Mouse (Mus musculus) forebrain, embryonic 11.5 days (tissue): ENCODE measurements around the gene Klhl11. TPM values are rescaled to one million over a fixed set of nuclear protein-coding genes. Genes with fewer than 3 reads are reported as not detected.

Source experiments
- ATAC-seq: fragments of 200-750 bp; cut with Nextera tagmentation; replicated peaks from 2 replicates; pipeline ENCODE4 v1.8.0; 2017; ENCODE audit warnings: moderate TSS enrichment; ENCODE audit not compliant: low FRiP score
- DNase-seq: peaks from one replicate; pipeline ENCODE4 v3.0.0-alpha.2; 2017; ENCODE audit warnings: low spot score
- H3K27ac ChIP-seq: fragments of 300-500 bp; sonication (generic); 2 replicates; pipeline ENCODE4 v1.5.1; 2014; ENCODE audit warnings: low read depth, low read length
- H3K27me3 ChIP-seq: fragments of 300-500 bp; sonication (generic); 2 replicates; pipeline ENCODE4 v1.6.1; 2014; ENCODE audit warnings: mild to moderate bottlenecking, low read length, mixed read lengths; ENCODE audit not compliant: control insufficient read depth, insufficient read depth
- H3K36me3 ChIP-seq: fragments of 300-500 bp; sonication (generic); 2 replicates; pipeline ENCODE4 v1.6.1; 2014; ENCODE audit warnings: mild to moderate bottlenecking, low read length, moderate library complexity, mixed read lengths; ENCODE audit not compliant: control insufficient read depth, insufficient read depth
- H3K4me1 ChIP-seq: fragments of 300-500 bp; sonication (generic); replicated peaks from 2 replicates; pipeline ENCODE4 v1.6.1; 2014; ENCODE audit warnings: low read length, mixed read lengths; ENCODE audit not compliant: control insufficient read depth, insufficient read depth
- H3K4me2 ChIP-seq: fragments of 300-500 bp; sonication (generic); 2 replicates; pipeline ENCODE4 v1.6.1; 2014; ENCODE audit warnings: low read depth, mild to moderate bottlenecking, low read length, moderate library complexity, mixed read lengths; ENCODE audit not compliant: severe bottlenecking
- H3K4me3 ChIP-seq: fragments of 300-500 bp; sonication (generic); 2 replicates; pipeline ENCODE4 v1.5.1; 2014; ENCODE audit warnings: low read depth, low read length
- H3K9ac ChIP-seq: fragments of 300-500 bp; sonication (generic); 2 replicates; pipeline ENCODE4 v1.6.1; 2014; ENCODE audit warnings: low read length
- H3K9me3 ChIP-seq: fragments of 300-500 bp; sonication (generic); 2 replicates; pipeline ENCODE4 v1.6.1; 2016; ENCODE audit warnings: low read length, mixed read lengths; ENCODE audit not compliant: control insufficient read depth
- WGBS: fragments of 180-500 bp; shearing (Covaris S2); extraction: QIAGEN DNeasy Blood & Tissue Kit; methylation state at CpG from one replicate; pipeline ENCODE4 v1.1.7; 2014; 5-methylcytosine and 5-hydroxymethylcytosine counted together
- polyA plus RNA-seq: library from polyadenylated mRNA; unstranded; fragments of >200 nt; fragmentation: Nextera tagmentation; extraction: Ambion mirVana; gene quantifications from 2 replicates; pipeline ENCODE4 v1.2.1, GENCODE M21; 2014

Gene Klhl11
- polyA plus RNA-seq, 1 experiment from 2014 or later: 15.7 TPM

DNA sequence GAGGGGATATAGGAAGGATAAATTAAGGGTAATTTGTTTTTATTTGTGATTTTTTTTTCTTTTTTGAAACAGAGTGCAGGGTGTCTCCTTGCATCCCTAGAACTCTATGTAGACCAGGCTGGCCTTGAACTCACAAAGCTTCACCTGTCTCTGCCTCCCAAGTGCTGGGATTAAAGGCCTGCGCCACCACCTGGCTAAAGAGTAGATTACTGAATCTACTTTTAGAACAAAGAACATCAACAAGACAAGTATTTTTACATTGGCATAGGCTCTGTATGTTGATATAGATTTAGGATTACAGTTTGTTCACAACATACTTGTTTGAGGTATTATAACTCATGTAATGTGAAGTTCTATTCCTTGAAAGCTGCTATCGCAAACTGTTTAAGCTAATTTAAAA, 38.0 kb upstream of the Klhl11 start:
- WGBS: 94% methylated on average over 2 of the region's 2 CpGs
- peaks cover 23% of the 10 kb centered on the region; the same call in 1 of the 2 replicates for H3K36me3 ChIP-seq
- H3K27me3 ChIP-seq: no peaks in the 10 kb centered on the region
- no peak overlapping the region for H3K4me3 ChIP-seq
- H3K4me1 ChIP-seq: no peaks in the 10 kb centered on the region
- ATAC-seq: no peak
- no peak for DNase-seq
- no peak overlapping the region for H3K9ac ChIP-seq
- H3K9me3 ChIP-seq: no peaks in the 10 kb centered on the region
- H3K27ac ChIP-seq: no peak overlapping the region
- no peak overlapping the region for H3K4me2 ChIP-seq

DNA sequence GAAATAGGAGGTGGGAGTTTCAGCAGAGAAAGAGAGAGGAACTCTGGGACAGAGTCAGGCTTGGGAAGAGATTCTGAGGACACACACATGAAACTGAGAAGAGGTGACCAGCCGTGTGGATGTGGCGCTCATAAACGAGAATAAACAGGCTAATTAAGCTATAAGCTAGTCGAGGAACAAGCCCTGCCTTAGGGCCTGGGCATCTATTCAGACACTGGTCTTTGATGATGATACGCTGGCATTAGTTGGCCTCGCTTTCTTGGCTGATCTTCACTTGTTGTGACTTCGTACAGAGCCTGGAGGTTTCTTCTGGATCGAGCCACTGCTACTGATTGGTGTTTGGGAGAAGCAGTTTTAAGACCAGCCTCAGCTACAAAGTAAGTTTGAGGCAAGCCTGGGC, 33.5 kb upstream of the Klhl11 start:
- no peaks in the 10 kb centered on the region for H3K4me1 ChIP-seq
- ATAC-seq (no peak), DNase-seq (no peak)
- no peak overlapping the region for H3K27ac ChIP-seq
- no peak overlapping the region for H3K4me2 ChIP-seq
- peaks cover 25% of the 10 kb centered on the region; the same call in 1 of the 2 replicates for H3K36me3 ChIP-seq
- no peaks in the 10 kb centered on the region for H3K9me3 ChIP-seq
- no peak overlapping the region for H3K9ac ChIP-seq
- WGBS: 92% methylated on average over 8 of the region's 8 CpGs
- no peak overlapping the region for H3K4me3 ChIP-seq
- no peaks in the 10 kb centered on the region for H3K27me3 ChIP-seq

DNA sequence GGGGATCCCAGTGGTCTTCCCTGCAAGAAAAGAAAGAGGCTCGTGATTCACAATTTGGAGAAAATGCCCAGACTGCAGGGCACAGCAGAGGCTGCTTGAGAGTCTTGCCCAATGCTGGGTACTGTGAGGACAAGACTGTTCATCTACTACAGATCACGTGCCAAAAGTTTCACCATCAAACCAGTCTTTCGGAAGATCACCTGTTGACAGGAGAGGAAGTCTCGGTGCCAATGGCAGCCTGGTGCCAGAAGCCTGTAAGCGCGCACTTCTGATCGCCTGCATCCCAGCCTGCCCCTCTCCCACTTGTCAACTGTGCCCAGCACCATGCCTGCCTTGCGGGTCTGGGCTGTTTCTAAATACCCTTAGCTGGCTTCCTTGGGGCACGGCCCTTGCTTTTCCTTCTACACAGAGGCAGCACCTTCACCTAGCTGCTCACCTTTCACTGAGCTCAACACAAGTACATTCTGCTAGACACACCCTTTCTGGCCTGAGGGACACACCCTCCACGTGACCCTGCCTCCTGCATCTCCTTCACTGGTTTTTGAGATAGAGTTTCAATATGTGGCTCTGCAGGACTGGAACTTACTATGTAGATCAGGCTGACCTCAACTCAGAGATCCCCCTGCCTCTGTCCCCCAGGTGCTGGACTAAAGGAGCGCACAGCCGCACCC, 32.6 kb upstream of the Klhl11 start:
- no peak for DNase-seq
- no peak overlapping the region for H3K9ac ChIP-seq
- H3K9me3 ChIP-seq: no peaks in the 10 kb centered on the region
- H3K4me2 ChIP-seq: no peak overlapping the region
- H3K27ac ChIP-seq: no peak overlapping the region
- H3K36me3 ChIP-seq: peaks cover 25% of the 10 kb centered on the region; the same call in 1 of the 2 replicates
- H3K27me3 ChIP-seq: no peaks in the 10 kb centered on the region
- no peak overlapping the region for H3K4me3 ChIP-seq
- 97% methylated on average over 12 of the region's 12 CpGs for WGBS
- no peaks in the 10 kb centered on the region for H3K4me1 ChIP-seq
- ATAC-seq: no peak

DNA sequence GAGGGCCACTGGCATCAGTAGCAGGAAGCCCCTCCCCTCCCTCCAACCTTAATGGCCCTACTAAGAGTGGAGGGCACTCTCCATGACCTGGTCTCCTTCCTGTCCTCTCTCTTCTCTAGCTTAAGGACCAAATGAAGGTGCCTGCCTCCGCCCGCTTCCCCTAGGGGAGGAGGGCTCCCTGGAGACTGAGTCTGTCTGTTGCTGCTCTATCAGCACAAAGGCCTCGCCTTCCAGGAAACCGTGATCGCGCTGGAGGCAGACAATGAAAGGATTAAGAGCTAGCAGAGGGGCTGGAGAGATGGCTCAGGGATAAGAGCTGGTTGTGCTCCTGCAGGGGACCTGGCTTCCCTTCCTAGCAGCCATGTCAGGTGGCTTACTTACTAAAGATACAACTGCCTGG, 28.8 kb upstream of the Klhl11 start:
- ATAC-seq (no peak), DNase-seq (no peak)
- Histone ChIP-seq H3K27ac (no peak overlapping the region), H3K4me3 (no peak overlapping the region), H3K27me3 (no peaks in the 10 kb centered on the region), H3K9me3 (no peaks in the 10 kb centered on the region), H3K4me2 (no peak overlapping the region), H3K36me3 (peaks cover 30% of the 10 kb centered on the region; the same call in 1 of the 2 replicates), H3K4me1 (no peaks in the 10 kb centered on the region), H3K9ac (no peak overlapping the region)
- WGBS: 11% methylated on average over 6 of the region's 6 CpGs

DNA sequence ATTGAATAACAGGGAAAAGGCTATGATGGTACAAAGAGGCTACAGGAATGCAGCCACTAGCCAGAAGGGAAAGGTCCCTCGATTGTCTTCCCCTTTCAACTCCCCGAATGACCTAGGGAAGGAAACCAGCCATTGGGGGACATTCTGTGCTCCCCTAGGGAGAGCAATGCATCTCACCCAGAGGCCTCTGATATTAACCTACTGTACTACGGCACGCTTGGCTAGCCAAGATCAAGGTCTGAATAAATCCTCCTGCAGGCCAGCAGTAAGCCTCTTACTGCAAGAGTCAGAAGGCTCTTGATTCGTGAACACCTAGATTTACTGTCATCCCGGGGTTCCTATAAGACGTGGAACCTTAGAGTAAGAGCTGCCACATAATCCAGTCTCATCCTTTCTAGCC, 28.1 kb upstream of the Klhl11 start:
- H3K36me3 ChIP-seq: peaks cover 30% of the 10 kb centered on the region; the same call in 1 of the 2 replicates
- WGBS: 79% methylated on average over 7 of the region's 7 CpGs
- DNase-seq (no peak), ATAC-seq (no peak)
- H3K4me2 ChIP-seq: no peak overlapping the region
- no peak overlapping the region for H3K27ac ChIP-seq
- no peaks in the 10 kb centered on the region for H3K27me3 ChIP-seq
- H3K9ac ChIP-seq: no peak overlapping the region
- H3K4me3 ChIP-seq: no peak overlapping the region
- H3K4me1 ChIP-seq: no peaks in the 10 kb centered on the region
- H3K9me3 ChIP-seq: no peaks in the 10 kb centered on the region

DNA sequence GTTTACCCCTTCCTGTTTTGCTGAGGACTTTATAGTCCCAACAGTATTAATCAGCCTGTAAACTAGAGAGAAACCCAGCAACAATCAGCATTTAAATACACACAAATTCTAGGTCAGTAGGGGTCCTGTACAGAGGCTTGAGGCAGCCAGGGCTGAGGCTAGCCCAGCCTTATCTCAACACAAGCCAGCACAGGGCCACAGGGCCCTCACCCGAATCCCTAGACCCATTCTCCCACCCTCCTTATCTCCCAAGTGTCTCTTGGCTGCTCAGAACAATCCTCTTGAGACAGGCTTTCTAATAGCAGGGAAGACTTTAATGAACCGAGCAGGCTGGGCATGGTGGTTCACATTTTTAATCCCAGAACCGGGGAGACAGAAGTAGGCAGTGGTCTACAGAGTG, 27.7 kb upstream of the Klhl11 start:
- H3K4me1 ChIP-seq: no peaks in the 10 kb centered on the region

DNA sequence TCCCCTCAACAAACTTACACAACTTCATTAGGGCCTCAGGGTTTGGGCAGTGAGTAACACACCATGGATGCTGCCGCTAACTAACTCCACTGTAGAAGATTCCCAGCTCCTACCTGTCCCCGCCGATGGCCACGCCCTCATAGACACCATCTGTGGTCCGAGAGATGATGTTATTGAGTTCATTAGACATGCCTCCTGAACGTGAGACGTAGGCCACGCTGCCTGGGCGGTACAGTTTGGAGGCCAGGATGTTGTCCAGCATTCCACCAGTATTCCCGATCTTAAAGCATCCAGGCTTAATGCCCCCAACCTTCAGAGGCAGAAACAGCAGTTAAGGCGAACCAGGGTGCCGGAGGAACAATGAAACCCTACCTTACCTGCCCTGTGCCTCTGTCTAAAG, 21.2 kb upstream of the Klhl11 start:
- WGBS: 92% methylated on average over 12 of the region's 12 CpGs
- peaks cover 25% of the 10 kb centered on the region for H3K36me3 ChIP-seq
- H3K27ac ChIP-seq: no peak overlapping the region
- no peak for DNase-seq
- H3K4me1 ChIP-seq: no peaks in the 10 kb centered on the region
- no peak overlapping the region for H3K4me2 ChIP-seq
- H3K27me3 ChIP-seq: no peaks in the 10 kb centered on the region
- no peaks in the 10 kb centered on the region for H3K9me3 ChIP-seq
- no peak for ATAC-seq
- H3K9ac ChIP-seq: no peak overlapping the region
- no peak overlapping the region for H3K4me3 ChIP-seq

More for the DNA sequence above, 27.7 kb upstream of the Klhl11 start:
- no peaks in the 10 kb centered on the region for H3K9me3 ChIP-seq
- H3K4me2 ChIP-seq: no peak overlapping the region
- H3K4me3 ChIP-seq: no peak overlapping the region
- peaks cover 29% of the 10 kb centered on the region; the same call in 1 of the 2 replicates for H3K36me3 ChIP-seq
- H3K27ac ChIP-seq: no peak overlapping the region
- DNase-seq: no peak
- 75% methylated on average over 3 of the region's 3 CpGs for WGBS
- H3K27me3 ChIP-seq: no peaks in the 10 kb centered on the region
- no peak for ATAC-seq
- H3K9ac ChIP-seq: no peak overlapping the region

DNA sequence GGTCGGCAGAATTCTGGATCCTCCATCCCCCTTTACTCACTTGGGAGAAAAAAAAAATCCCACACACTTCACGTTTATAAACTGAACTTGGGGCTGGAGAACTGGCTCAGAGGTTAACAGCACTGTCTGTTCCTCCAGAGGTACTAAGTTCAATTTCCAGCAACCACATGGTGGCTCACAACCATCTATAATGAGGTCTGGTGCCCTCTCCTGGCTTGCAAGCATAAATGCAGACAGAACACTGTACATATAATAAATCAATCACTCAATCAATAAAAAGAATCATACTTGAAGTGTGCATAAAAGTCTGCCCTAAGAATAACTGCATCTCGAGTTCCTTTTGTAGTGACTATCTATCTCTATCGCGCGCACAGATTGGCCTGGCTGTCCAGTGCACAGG, 18.4 kb upstream of the Klhl11 start:
- no peak overlapping the region for H3K4me3 ChIP-seq
- H3K9me3 ChIP-seq: no peaks in the 10 kb centered on the region
- DNase-seq: no peak
- WGBS: 93% methylated on average over 6 of the region's 6 CpGs
- no peaks in the 10 kb centered on the region for H3K27me3 ChIP-seq
- no peak overlapping the region for H3K4me2 ChIP-seq
- H3K4me1 ChIP-seq: no peaks in the 10 kb centered on the region
- H3K36me3 ChIP-seq: peaks cover 15% of the 10 kb centered on the region
- H3K9ac ChIP-seq: no peak overlapping the region
- no peak for ATAC-seq
- H3K27ac ChIP-seq: no peak overlapping the region
